Mouse (Mus musculus): ENCODE measurements around the gene Abca2.

Gene Abca2

GRCm38 (mm10) chr2:25425481-25425880 lies 3.0 kb upstream of the Abca2 start:
- no peak for DNase-seq (ENCODE audit: low spot score in 2 of 2)

- peak in 1 of 2 experiments; percentile 71 for DNase-seq (ENCODE audit: low spot score in 2 of 2)
Measured at GRCm38 (mm10) chr2:25426721-25427191, 1.7 kb upstream of the Abca2 start.

- DNase-seq (ENCODE audit: low spot score in 2 of 2): no peak
Measured at GRCm38 (mm10) chr2:25427256-25427655, 1.2 kb upstream of the Abca2 start.

GRCm38 (mm10) chr2:25429435-25430180 lies 1.1 kb downstream of the Abca2 start:
- DNase-seq (ENCODE audit: low spot score in 2 of 2): no peak

- DNase-seq (ENCODE audit: low spot score in 2 of 2): peak in 1 of 2 experiments; percentile 48
Measured at GRCm38 (mm10) chr2:25430395-25431233, 2.1 kb downstream of the Abca2 start.

GRCm38 (mm10) chr2:25431308-25431855 lies 2.9 kb downstream of the Abca2 start:
- DNase-seq (ENCODE audit: low spot score in 2 of 2): no peak

GRCm38 (mm10) chr2:25432326-25433098 lies 4.0 kb downstream of the Abca2 start:
- DNase-seq (ENCODE audit: low spot score in 2 of 2): no peak

- DNase-seq (ENCODE audit: low spot score in 2 of 2): no peak
Measured at GRCm38 (mm10) chr2:25433101-25433500, 4.6 kb downstream of the Abca2 start.

GRCm38 (mm10) chr2:25434292-25434691 lies 5.8 kb downstream of the Abca2 start:
- no peak for DNase-seq (ENCODE audit: low spot score in 2 of 2)

GRCm38 (mm10) chr2:25436286-25436820 lies 7.8 kb downstream of the Abca2 start:
- DNase-seq (ENCODE audit: low spot score in 2 of 2): no peak

- DNase-seq (ENCODE audit: low spot score in 2 of 2): no peak
Measured at GRCm38 (mm10) chr2:25441067-25441466, 12.6 kb downstream of the Abca2 start.

- DNase-seq (ENCODE audit: low spot score in 2 of 2): no peak
Measured at GRCm38 (mm10) chr2:25442682-25443081, 14.2 kb downstream of the Abca2 start.

- no peak for DNase-seq (ENCODE audit: low spot score in 2 of 2)
Measured at GRCm38 (mm10) chr2:25450853-25451647, 22.5 kb downstream of the Abca2 start.

- no peak for DNase-seq (ENCODE audit: low spot score in 2 of 2)
Measured at GRCm38 (mm10) chr2:25452951-25453350, 24.4 kb downstream of the Abca2 start.

- DNase-seq (ENCODE audit: low spot score in 2 of 2): no peak
Measured at GRCm38 (mm10) chr2:25456205-25456953, 27.9 kb downstream of the Abca2 start, which contains the start of gene Clic3. Gene Clic3 (plus strand): TSS chr2:25456838.

GRCm38 (mm10) chr2:25457022-25457896 lies 28.8 kb downstream of the Abca2 start:
- DNase-seq (ENCODE audit: low spot score in 2 of 2): no peak

GRCm38 (mm10) chr2:25458911-25459310 lies 30.4 kb downstream of the Abca2 start:
- DNase-seq (ENCODE audit: low spot score in 2 of 2): no peak

GRCm38 (mm10) chr2:25460135-25460534 lies 31.6 kb downstream of the Abca2 start:
- DNase-seq (ENCODE audit: low spot score in 2 of 2): no peak

Measured in left cerebral cortex, adult 9 months (tissue).